Mouse (Mus musculus) limb, embryonic 14.5 days (tissue): Measurements from ENCODE around the gene Sec14l1. TPM values are rescaled to one million over a fixed set of nuclear protein-coding genes. Genes with fewer than 3 reads are reported as not detected.

Source experiments
- ATAC-seq: fragments of 200-750 bp; cut with Nextera tagmentation; 2 replicates; pipeline ENCODE4 v1.8.0; 2017; ENCODE audit warnings: low read depth, moderate number of reproducible peaks, moderate TSS enrichment; ENCODE audit not compliant: low FRiP score
- DNase-seq: peaks from one replicate; pipeline ENCODE4 v3.0.0-alpha.2; 2015; ENCODE audit warnings: low spot score
- H3K27ac ChIP-seq: fragments of 300-500 bp; sonication (generic); replicated peaks from 2 replicates; pipeline ENCODE4 v1.5.1; 2014; ENCODE audit warnings: low read depth, mild to moderate bottlenecking, low read length, moderate library complexity, mixed read lengths
- H3K27me3 ChIP-seq: fragments of 300-500 bp; sonication (generic); 2 replicates; pipeline ENCODE4 v1.6.1; 2014; ENCODE audit warnings: low read length, mixed read lengths; ENCODE audit not compliant: control insufficient read depth, insufficient read depth
- H3K36me3 ChIP-seq: fragments of 300-500 bp; sonication (generic); 2 replicates; pipeline ENCODE4 v1.6.1; 2014; ENCODE audit warnings: mild to moderate bottlenecking, low read length, moderate library complexity, mixed read lengths; ENCODE audit not compliant: control insufficient read depth, insufficient read depth
- H3K4me1 ChIP-seq: fragments of 300-500 bp; sonication (generic); 2 replicates; pipeline ENCODE4 v1.6.1; 2014; ENCODE audit warnings: antibody characterized with exemption, low read length, mixed read lengths; ENCODE audit not compliant: control insufficient read depth, insufficient read depth
- H3K4me2 ChIP-seq: fragments of 300-500 bp; sonication (generic); replicated peaks from 2 replicates; pipeline ENCODE4 v1.6.1; 2014; ENCODE audit warnings: low read depth, mild to moderate bottlenecking, low read length, moderate library complexity; ENCODE audit not compliant: severe bottlenecking
- H3K4me3 ChIP-seq: fragments of 300-500 bp; sonication (generic); replicated peaks from 2 replicates; pipeline ENCODE4 v1.5.1; 2014; ENCODE audit warnings: low read length
- H3K9ac ChIP-seq: fragments of 300-500 bp; sonication (generic); 2 replicates; pipeline ENCODE4 v1.6.1; 2014; ENCODE audit warnings: mild to moderate bottlenecking, low read depth, low read length, moderate library complexity; ENCODE audit not compliant: severe bottlenecking
- H3K9me3 ChIP-seq: fragments of 300-500 bp; sonication (generic); 2 replicates; pipeline ENCODE4 v1.6.1; 2016; ENCODE audit warnings: low read length; ENCODE audit not compliant: control insufficient read depth
- POLR2A ChIP-seq: fragments of 200-500 bp; IDR thresholded peaks from 2 replicates; pipeline ENCODE4 v1.8.0; 2012; ENCODE audit warnings: inconsistent platforms, mild to moderate bottlenecking, moderate library complexity, borderline replicate concordance; ENCODE audit not compliant: insufficient read depth, insufficient read length; ENCODE audit errors: extremely low read depth
- WGBS: fragments of 180-500 bp; shearing (Covaris S2); extraction: QIAGEN DNeasy Blood & Tissue Kit; methylation state at CpG from one replicate; pipeline ENCODE4 v1.1.7; 2014; 5-methylcytosine and 5-hydroxymethylcytosine counted together
- polyA plus RNA-seq, 2 experiments: library from polyadenylated mRNA; depleted of rRNA in 1 of 2; stranded (reverse) in 1 of 2; unstranded in 1 of 2; fragments of >200 nt; fragmentation: Nextera tagmentation in 1 of 2; extraction: Ambion mirVana in 1 of 2; gene quantifications; 2 replicates each; pipeline versions ENCODE4 v1.2.1 to v1.2.3; 2012 to 2014

Sec14l1 gene
- polyA plus RNA-seq, 2 experiments = 38.7 to 72.5 TPM

DNA sequence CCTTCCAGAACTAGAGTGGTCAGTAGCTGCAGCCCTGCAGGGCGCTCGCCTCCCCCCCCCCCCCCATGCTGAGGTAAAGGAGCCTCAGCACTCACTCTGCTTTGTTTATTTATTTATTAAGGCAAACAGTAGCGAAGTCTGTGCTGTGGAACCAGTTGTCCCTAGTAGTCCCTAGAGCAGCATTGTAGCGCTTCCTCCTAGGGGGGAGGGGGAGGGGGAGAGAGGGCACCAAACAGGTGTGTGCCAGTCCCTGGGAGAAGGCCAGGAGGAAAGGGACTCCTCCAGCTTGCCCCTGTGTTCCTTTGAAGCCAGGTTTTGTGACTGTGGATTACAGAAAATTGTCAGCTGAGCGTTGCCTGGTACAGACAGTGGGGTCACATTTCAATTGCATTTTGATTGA, 4.8 kb downstream of the Sec14l1 start:
- Histone ChIP-seq H3K27ac (0 out of 2 replicates have a peak overlapping the region, but pooled peaks have one; percentile 14), H3K4me1 (peaks cover 63% of the 10 kb centered on the region), H3K36me3 (peaks cover 24% of the 10 kb centered on the region), H3K4me3 (no peak overlapping the region), H3K27me3 (no peaks in the 10 kb centered on the region), H3K4me2 (peak overlapping the region; percentile 6; the same call in 1 of the 2 replicates), H3K9ac (no peak overlapping the region), H3K9me3 (no peaks in the 10 kb centered on the region)
- no peak for DNase-seq
- 52% methylated on average over 4 of the region's 5 CpGs for WGBS
- ATAC-seq = no peak
- TF ChIP-seq POLR2A = no peak

DNA sequence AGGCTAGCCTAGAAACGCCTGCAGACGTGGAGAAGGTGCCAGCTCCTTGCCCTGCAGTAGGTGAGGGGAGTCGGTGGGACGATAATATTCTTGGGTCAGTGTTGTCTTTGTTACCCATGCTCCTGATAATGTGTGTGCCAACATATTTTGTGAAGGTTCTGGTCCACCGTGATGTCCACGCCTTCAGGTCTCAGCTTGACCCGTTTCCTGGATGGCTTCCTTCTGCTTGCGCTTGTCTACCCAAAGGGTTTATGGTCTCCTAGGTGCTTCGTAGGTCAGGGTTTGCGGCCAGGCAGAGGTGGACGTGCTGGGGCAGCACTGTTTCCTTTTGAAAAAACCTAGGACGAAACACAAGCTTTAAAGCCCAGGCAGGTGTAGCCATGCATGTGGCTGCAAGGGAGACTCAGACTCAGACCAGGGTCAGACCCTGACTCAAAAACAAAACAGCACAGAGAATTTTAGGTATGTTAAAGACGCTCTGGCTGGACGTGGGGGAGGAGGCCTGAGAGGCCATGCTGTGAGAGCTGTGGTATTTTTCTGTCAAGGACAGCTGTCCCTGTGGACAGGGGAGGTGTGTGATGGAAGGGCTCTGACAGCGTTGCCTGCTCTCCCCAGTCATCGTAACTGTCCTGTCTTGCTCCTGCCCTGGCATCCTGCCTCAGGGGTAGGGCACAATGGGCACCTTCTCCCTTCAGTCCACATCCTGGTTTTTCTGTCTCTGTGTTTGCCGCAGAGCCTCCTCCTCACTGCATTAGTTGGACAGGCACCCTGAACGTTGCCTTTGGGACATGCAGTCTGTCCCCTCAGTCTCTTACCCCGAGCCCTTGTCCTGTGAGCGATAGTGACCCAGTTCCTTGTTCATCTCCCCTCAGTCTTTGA, 5.6 kb downstream of the Sec14l1 start:
- no peaks in the 10 kb centered on the region for H3K27me3 ChIP-seq
- peaks cover 30% of the 10 kb centered on the region for H3K36me3 ChIP-seq
- no peak for TF ChIP-seq POLR2A
- H3K27ac ChIP-seq = 0 out of 2 replicates have a peak overlapping the region, but pooled peaks have one; percentile 14
- ATAC-seq (0 out of 2 replicates have a peak, but pooled peaks have one; percentile 28), DNase-seq (no peak)
- WGBS = 44% methylated on average over 20 of the region's 20 CpGs
- no peaks in the 10 kb centered on the region for H3K9me3 ChIP-seq
- H3K4me3 ChIP-seq = no peak overlapping the region
- H3K4me2 ChIP-seq = no peak overlapping the region
- peaks cover 63% of the 10 kb centered on the region for H3K4me1 ChIP-seq
- H3K9ac ChIP-seq = peak overlapping the region; percentile 17; the same call in 1 of the 2 replicates

DNA sequence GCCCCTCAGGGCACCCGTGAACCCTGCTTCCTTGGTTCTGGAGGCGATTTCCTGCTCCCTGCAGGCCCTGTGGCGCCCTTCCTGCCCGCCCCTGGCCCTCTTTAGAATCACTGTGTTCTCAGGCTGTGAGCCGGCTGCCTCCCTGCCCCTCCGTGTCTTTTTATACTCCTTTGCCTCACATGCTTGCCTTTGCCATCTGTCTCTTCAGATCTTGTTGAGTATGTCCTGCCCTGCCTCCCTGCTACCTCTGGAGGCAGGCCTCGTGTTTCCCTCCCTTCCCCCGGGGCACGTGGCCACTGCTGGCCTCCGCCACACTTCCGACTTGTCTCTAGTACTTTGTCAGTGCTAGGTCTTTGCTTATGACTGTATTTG, 6.2 kb downstream of the Sec14l1 start:
- WGBS = 29% methylated on average over 11 of the region's 11 CpGs
- no peak for TF ChIP-seq POLR2A
- Histone ChIP-seq H3K27ac (no peak overlapping the region), H3K4me1 (peaks cover 63% of the 10 kb centered on the region), H3K4me3 (no peak overlapping the region), H3K9me3 (no peaks in the 10 kb centered on the region), H3K4me2 (no peak overlapping the region), H3K9ac (peak overlapping the region; percentile 17; the same call in 1 of the 2 replicates), H3K27me3 (no peaks in the 10 kb centered on the region), H3K36me3 (peaks cover 35% of the 10 kb centered on the region)
- DNase-seq (no peak), ATAC-seq (no peak; the same call in 1 of the 2 replicates)

DNA sequence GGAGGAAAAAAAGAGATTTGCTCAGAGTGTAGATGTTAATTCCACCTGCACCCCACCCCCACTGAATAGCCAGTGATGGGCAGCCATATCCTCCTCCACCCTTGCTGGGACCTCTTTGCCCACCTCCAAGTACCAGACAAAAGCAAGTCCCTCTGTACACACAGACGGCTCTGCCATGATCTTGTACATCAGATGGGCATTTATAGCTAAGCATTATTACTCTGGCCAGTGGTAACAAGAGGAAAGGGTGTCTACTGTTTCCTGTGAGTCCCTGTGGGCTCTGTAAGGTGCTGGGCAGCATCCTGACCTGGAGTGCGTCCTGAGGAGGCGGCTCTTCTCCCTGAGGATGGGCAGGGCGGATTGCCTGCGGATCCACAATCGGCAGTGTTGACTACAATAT, 7.0 kb downstream of the Sec14l1 start:
- no peaks in the 10 kb centered on the region for H3K27me3 ChIP-seq
- H3K4me3 ChIP-seq = no peak overlapping the region
- no peak for DNase-seq
- WGBS = 92% methylated on average over 6 of the region's 6 CpGs
- no peak overlapping the region for H3K4me2 ChIP-seq
- peaks cover 55% of the 10 kb centered on the region for H3K4me1 ChIP-seq
- TF ChIP-seq POLR2A = no peak
- no peak for ATAC-seq
- H3K27ac ChIP-seq = no peak overlapping the region
- H3K36me3 ChIP-seq = peaks cover 35% of the 10 kb centered on the region
- H3K9ac ChIP-seq = no peak overlapping the region
- no peaks in the 10 kb centered on the region for H3K9me3 ChIP-seq

DNA sequence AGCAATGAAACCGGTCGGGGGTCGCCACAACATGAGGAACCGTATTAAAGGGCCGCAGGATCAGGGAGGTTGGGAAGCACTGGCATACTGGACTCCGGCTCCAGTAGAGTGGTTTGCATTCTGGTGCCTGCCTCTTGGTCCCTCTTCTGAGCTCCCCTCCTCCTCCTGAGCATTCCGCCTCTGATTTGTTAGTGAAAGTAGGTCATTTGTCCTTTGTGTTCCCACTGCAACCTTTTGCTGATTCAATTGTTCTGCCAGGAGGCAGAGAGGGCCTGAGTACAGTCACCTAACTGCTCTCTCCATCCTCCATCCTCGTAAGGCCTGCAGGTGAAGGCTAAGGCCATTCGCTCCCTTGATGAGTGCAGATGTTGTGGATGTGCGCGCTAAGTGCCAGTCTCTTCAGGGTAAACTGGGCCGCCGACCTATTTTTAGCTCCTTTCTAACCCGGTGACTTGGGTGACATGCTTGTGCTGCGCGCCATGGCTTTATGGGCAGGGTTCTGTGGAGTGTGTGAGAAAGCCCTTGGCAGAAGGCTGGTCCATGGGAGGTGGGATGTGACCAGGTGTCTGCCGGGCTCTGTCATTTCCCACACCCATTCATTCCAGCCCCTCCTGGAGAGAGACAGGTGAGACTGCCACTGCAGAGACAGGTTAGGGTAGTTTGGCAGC, 8.6 kb downstream of the Sec14l1 start:
- Histone ChIP-seq H3K4me3 (no peak overlapping the region), H3K9me3 (no peaks in the 10 kb centered on the region), H3K36me3 (peaks cover 32% of the 10 kb centered on the region), H3K27me3 (no peaks in the 10 kb centered on the region), H3K9ac (no peak overlapping the region), H3K4me1 (peaks cover 50% of the 10 kb centered on the region), H3K27ac (no peak overlapping the region), H3K4me2 (no peak overlapping the region)
- DNase-seq = no peak
- TF ChIP-seq POLR2A = no peak
- ATAC-seq = no peak
- WGBS = 86% methylated on average over 17 of the region's 17 CpGs
